Mouse (Mus musculus) liver, adult 2 months (tissue): ENCODE measurements around the gene Atp6v1g1.

ENCODE experiments used
- CTCF ChIP-seq: fragments of 200-500 bp; IDR thresholded peaks from 2 replicates; pipeline ENCODE4 v1.5.1; 2011; ENCODE audit warnings: low read depth, low read length, control low read depth
- POLR2A ChIP-seq: fragments of 200-500 bp; IDR thresholded peaks from 2 replicates; pipeline ENCODE4 v1.6.1; 2011; ENCODE audit warnings: low read length, control low read depth; ENCODE audit not compliant: insufficient read depth; ENCODE audit errors: extremely low read depth

DNA sequence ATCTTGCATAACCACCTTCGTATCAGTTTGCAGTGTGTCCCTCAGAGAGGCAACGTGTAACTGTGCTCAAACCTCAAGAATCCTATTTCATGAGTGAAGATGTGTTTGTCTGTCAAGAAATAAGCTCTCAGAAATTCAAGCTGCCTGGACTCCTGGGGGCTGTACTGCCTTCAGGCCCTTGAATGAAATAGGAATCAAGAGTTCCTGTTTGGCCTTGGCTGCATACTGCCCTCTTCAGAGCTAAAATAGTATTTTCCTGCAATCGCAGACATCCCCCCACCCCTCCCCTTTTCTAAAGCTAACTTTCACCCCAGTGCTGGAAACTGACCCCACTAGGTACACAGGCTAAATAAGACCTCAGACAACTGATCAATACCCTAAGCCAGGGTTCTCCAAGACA, 46.2 kb upstream of the Atp6v1g1 start:
- no peak for TF ChIP-seq CTCF
- no peak for TF ChIP-seq POLR2A
